Mouse (Mus musculus) liver, embryonic 14.5 days (tissue): ENCODE results near the gene Ttc32.
A peak's percentile ranks its signal among the peaks of the same experiment; 100 is the strongest.

ENCODE experiments used
- CTCF ChIP-seq: IDR thresholded peaks from 2 replicates; pipeline ENCODE4 v1.5.1; 2016; ENCODE audit warnings: antibody characterized with exemption, low read depth, control low read depth
- EP300 ChIP-seq: IDR thresholded peaks from 2 replicates; pipeline ENCODE4 v1.6.1; 2016; ENCODE audit warnings: antibody characterized with exemption, low read depth

- peak; percentile 65 for TF ChIP-seq CTCF
- no peak for TF ChIP-seq EP300
These were observed 27.7 kb upstream of the Ttc32 start for GRCm38 (mm10) chr12:9002038-9002648.
